Mouse (Mus musculus): Measurements from ENCODE around the gene Ndufv1.
"Not testable (repeated sequence)": the region's sequence is repeated elsewhere in the genome, so short reads cannot be mapped to it uniquely, and the experiment has no call there.

Ndufv1 gene

GRCm38 (mm10) chr19:3974608-3975007, 38.0 kb downstream of the Ndufv1 start:
- DNase-seq (ENCODE audit: extremely low spot score): not testable (repeated sequence)

DNA sequence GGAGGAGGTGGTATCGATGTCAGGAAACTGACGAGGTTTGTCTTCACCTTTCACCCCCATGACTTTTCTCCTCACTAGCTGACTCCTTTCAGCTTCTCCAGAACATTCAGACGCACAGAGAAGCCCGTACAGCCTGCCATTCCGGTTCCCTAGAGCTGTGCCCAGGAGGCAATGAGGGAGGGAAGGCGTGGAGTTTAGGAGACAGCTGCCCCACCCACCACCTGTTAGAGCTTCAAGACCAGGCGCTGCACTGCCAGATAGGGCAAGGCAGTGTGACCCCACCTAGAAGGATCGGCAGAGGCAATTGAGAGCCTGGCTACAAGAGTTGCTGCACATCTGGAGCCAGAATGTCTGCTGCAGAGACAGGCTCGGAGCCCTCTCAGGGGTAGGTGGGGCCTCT, 40.4 kb downstream of the Ndufv1 start, which contains the start of gene Aldh3b2:
Aldh3b2 (plus strand) TSS at position 100 of the 400 bp plus-strand sequence.
- DNase-seq (ENCODE audit: extremely low spot score): no peak

GRCm38 (mm10) chr19:3967258-3967657, 45.3 kb downstream of the Ndufv1 start:
- DNase-seq (ENCODE audit: extremely low spot score): no peak

- no peak for DNase-seq (ENCODE audit: extremely low spot score)
Measured at GRCm38 (mm10) chr19:3966330-3967075, 46.1 kb downstream of the Ndufv1 start.

DNA sequence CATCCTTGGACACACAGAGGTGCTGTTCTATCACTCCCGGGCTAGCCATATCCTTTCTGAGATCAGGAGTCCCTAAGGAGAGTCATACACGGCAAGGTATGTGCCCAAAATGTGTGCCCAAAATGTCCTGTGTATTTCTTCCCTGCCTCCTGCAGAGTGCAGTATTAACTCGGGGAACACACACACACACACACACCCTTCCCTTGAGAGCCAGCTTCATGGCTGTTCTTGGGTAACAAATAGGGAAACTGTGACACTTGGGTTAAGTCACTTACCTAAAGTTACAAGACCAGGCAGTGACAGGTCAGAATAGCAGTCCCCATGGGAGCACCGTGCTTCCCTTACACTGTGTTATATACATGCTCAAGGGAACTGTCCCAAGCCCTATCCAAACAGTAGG, 48.6 kb downstream of the Ndufv1 start:
- no peak for DNase-seq (ENCODE audit: extremely low spot score)

DNA sequence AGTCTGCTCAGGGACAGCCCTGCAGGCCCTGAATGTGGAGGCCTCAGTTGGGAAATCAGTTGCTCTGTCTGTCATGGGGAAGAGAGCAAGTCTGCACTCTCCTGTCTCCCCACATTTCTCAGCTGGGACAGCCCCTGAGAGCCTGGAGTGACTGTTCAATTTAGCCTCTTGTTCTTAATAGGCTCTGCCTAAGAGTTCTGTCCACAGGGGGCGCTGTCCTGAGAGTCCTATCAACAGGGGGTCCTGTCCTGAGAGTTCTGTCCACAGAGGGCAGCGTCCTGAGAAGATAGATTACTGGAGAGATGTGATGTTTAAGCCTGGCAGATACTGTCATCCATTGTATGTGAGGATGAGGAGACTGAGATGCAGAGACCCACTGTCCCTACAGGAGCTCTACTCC, 50.1 kb downstream of the Ndufv1 start:
- no peak for DNase-seq (ENCODE audit: extremely low spot score)

DNA sequence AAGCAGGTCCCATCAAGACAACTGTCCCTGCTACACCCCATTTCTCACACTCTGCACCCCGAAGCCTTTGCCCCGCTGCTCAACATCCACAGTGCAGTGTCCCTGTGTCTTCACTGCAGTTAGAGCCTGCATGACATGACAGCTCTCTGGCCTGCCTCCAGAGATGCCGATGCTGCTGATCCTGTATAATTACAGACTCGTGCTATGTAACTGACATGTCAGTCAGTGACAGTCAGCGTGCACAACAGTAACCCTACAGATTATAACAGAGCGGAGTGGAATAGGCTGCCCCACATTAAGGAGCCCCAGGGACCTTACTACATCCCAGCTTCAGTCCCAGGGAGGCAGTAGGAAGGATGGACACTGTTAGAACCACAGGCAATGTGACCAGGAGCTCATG, 50.8 kb downstream of the Ndufv1 start:
- DNase-seq (ENCODE audit: extremely low spot score): not testable (repeated sequence)

DNA sequence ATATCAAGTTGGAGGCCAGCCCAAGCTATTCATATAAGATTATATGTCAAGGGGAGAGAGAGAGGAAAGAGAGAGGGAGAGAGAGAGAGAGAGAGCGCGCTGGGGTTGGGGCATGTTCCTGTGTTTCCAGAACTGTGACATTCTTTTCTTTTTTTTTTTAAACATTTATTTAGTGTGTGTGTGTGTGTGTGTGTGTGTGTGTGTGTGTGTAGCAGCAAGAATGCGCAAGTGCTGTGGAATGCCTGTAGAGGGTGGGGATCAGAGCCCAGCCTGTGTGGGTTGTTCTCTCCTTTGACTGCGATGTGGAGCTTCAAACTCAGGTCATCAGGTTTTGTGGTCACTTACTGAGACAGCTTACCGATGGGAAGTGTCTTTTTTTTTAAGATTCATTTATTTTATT, 52.4 kb downstream of the Ndufv1 start:
- DNase-seq (ENCODE audit: extremely low spot score): no peak

DNA sequence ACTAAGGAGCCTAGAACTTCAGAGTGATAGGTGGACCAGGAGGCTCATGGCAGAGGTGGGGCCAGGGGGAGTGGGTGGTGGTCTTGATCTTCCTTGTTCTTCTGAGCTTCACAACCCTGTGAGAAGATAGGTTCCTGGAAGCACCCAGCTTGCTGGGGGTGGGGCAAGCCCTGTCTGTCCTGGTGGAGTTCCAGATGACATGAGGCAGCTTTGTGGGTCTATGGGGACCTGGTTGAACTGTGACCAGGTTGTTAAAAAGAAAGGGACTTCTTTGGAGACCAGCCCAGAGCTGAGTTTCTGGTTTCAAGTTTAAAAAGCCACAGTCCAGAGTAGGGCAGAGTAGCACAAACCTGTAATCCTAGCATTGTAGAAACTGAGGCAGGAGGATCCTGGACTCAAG, 53.6 kb downstream of the Ndufv1 start:
- no peak for DNase-seq (ENCODE audit: extremely low spot score)

DNA sequence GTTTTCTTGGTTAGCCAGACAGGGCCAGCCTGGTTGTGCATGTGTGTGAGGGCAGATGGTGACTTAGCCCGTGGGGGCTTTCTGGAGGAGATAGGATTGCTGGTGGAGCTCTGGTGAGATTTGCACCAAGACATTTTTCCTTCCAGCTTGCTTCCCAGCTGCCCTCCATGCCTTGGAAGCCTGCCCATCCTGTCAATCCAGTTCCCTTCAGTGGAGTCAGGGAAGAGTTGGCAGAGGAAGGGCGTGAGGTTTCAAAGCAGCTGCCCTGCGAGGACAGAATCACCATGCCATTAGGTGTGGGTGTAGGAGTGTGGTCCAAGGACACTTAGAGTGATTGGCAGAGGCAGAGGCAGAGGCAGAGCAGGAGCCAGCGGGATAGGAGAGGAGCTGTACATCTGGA, 54.1 kb downstream of the Ndufv1 start, which contains the start of gene Aldh3b3:
Aldh3b3 (plus strand) TSS at position 176 of the 400 bp plus-strand sequence.
- no peak for DNase-seq (ENCODE audit: extremely low spot score)

Measured in embryo, embryonic 9.5 days (tissue).